Mouse (Mus musculus): Measurements from ENCODE around the gene Stat5a. TPM values are rescaled to one million over a fixed set of nuclear protein-coding genes. Genes with fewer than 3 reads are reported as not detected.

The Stat5a gene
- polyA plus RNA-seq, 1 experiment from 2014 or later, result 6.0 TPM

DNA sequence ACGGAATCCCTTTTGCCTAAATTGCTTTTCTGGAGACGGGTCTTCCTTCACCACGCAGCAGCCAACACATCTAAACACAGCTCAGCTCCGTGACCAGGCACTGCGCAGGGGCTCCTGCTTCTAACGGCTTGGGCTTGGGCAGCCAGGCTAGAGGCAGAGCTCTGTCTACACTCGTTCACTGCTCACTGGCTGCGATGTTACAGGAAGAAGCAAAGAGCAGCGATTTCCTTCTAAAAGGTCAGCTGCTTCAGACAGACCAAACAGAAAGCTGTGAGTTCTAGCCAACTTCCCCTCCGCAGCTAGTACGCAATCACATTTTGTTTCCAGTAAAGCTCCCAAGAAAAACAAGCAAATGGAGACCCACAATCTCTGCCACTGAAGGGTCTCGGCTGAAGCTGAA, 36.8 kb upstream of the Stat5a start:
- Histone ChIP-seq H3K4me3 (ENCODE audit: low read depth, low read length) (peak overlapping the region; percentile 35), H3K9ac (replicated peaks) (peak overlapping the region; percentile 50), H3K36me3 (replicated peaks; ENCODE audit: insufficient read depth, low read length) (0 out of 2 replicates have a peak, but pooled peaks cover 2% of the 10 kb centered on the region), H3K27ac (ENCODE audit: low read depth) (peak overlapping the region; percentile 85), H3K9me3 (ENCODE audit: low read length) (no peaks in the 10 kb centered on the region), H3K27me3 (ENCODE audit: insufficient read depth, low read length) (no peaks in the 10 kb centered on the region), H3K4me2 (ENCODE audit: low read depth, low read length) (peak overlapping the region; percentile 65), H3K4me1 (ENCODE audit: insufficient read depth) (peaks cover 72% of the 10 kb centered on the region)
- ATAC-seq (peak; percentile 48), DNase-seq (peak; percentile 58)
- 16% methylated on average over 12 of the region's 12 CpGs for WGBS (ENCODE audit: insufficient replicate concordance)
- TF ChIP-seq EP300 (IDR thresholded peaks at IDR 0.05; ENCODE audit: low read depth), result no peak
- TF ChIP-seq CTCF (IDR thresholded peaks at IDR 0.05; ENCODE audit: low read depth), result no peak

DNA sequence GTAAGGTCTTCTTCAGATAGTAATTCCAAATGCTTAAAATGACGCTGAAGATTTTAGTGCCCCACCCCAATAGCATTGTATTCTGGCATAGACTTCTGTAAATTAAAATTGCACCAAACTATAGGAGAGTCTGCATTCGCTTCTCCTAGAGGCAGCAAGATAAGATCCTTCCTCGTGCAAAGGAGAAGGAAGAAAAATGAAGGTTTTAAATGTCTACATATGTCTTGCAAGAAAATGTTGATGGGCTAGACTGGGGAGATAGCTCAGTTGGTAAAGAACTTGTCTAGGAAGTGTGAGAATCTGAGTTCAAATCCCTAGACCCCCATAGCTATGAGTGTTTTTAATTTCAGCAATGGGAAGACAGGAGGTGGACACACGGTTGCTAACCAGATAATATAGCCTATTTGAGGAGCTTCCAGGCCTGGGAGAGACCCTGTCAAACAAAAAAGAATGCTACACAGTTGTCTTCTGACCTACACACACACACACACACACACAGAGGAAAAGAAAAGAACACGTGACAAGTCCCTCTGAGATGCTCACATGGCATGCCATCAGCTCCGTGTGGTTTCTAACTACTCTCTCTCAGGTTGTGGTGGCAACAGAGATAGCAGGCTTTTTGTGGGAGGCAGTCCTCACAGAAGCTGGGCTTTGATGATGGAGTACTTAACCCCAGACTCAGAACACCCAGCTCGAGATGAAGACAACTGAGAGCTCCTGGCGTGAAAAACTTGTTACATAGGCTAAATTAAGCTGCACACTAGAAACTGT, 35.4 kb upstream of the Stat5a start:
- no peak for DNase-seq

GRCm38 (mm10) chr11:100824496-100824895, 34.7 kb upstream of the Stat5a start:
- ATAC-seq (no peak), DNase-seq (no peak)
- no peaks in the 10 kb centered on the region for H3K9me3 ChIP-seq (ENCODE audit: low read length)
- no peak overlapping the region for H3K4me3 ChIP-seq (ENCODE audit: low read depth, low read length)
- TF ChIP-seq CTCF (IDR thresholded peaks at IDR 0.05; ENCODE audit: low read depth), result no peak
- no peak for TF ChIP-seq EP300 (IDR thresholded peaks at IDR 0.05; ENCODE audit: low read depth)
- 65% methylated on average over 7 of the region's 7 CpGs for WGBS (ENCODE audit: insufficient replicate concordance)
- H3K9ac ChIP-seq (replicated peaks), result no peak overlapping the region
- 0 out of 2 replicates have a peak, but pooled peaks cover 4% of the 10 kb centered on the region for H3K36me3 ChIP-seq (replicated peaks; ENCODE audit: insufficient read depth, low read length)
- H3K27ac ChIP-seq (ENCODE audit: low read depth), result no peak overlapping the region
- no peak overlapping the region for H3K4me2 ChIP-seq (ENCODE audit: low read depth, low read length)
- H3K4me1 ChIP-seq (ENCODE audit: insufficient read depth), result peaks cover 71% of the 10 kb centered on the region
- H3K27me3 ChIP-seq (ENCODE audit: insufficient read depth, low read length), result no peaks in the 10 kb centered on the region

More for the DNA sequence above, 35.4 kb upstream of the Stat5a start:
- Histone ChIP-seq H3K9me3 (ENCODE audit: low read length) (no peaks in the 10 kb centered on the region), H3K36me3 (replicated peaks; ENCODE audit: insufficient read depth, low read length) (0 out of 2 replicates have a peak, but pooled peaks cover 4% of the 10 kb centered on the region), H3K4me2 (ENCODE audit: low read depth, low read length) (no peak overlapping the region), H3K4me3 (ENCODE audit: low read depth, low read length) (no peak overlapping the region), H3K9ac (replicated peaks) (no peak overlapping the region), H3K27ac (ENCODE audit: low read depth) (no peak overlapping the region), H3K27me3 (ENCODE audit: insufficient read depth, low read length) (no peaks in the 10 kb centered on the region), H3K4me1 (ENCODE audit: insufficient read depth) (peaks cover 66% of the 10 kb centered on the region)
- TF ChIP-seq CTCF (IDR thresholded peaks at IDR 0.05; ENCODE audit: low read depth) (no peak), EP300 (IDR thresholded peaks at IDR 0.05; ENCODE audit: low read depth) (no peak)
- 44% methylated on average over 8 of the region's 8 CpGs for WGBS (ENCODE audit: insufficient replicate concordance)
- peak; percentile 16; the same call in 1 of the 2 replicates for ATAC-seq

DNA sequence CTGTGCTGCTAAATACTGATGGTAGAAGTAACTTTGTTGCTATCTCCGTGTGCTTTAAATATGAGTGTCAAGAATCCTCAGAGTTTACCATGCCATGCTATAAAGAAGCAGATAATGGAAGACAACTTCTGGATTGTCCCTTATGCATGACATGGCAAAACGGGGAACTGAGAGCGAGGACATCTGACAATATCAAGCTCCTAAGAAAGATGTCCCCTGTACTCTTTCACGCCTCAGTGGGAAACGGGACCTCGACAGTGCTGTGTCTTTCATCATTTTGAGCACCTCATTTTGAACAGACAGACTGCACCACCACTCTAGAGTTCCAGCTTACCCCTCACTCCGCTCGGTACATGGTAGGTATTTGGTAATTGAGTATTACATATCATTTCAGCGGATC, 33.7 kb upstream of the Stat5a start:
- Histone ChIP-seq H3K4me3 (ENCODE audit: low read depth, low read length) (no peak overlapping the region), H3K27ac (ENCODE audit: low read depth) (no peak overlapping the region), H3K4me2 (ENCODE audit: low read depth, low read length) (no peak overlapping the region), H3K9me3 (ENCODE audit: low read length) (no peaks in the 10 kb centered on the region), H3K27me3 (ENCODE audit: insufficient read depth, low read length) (no peaks in the 10 kb centered on the region), H3K36me3 (replicated peaks; ENCODE audit: insufficient read depth, low read length) (0 out of 2 replicates have a peak, but pooled peaks cover 4% of the 10 kb centered on the region), H3K4me1 (ENCODE audit: insufficient read depth) (peaks cover 73% of the 10 kb centered on the region), H3K9ac (replicated peaks) (no peak overlapping the region)
- TF ChIP-seq EP300 (IDR thresholded peaks at IDR 0.05; ENCODE audit: low read depth), result no peak
- no peak for TF ChIP-seq CTCF (IDR thresholded peaks at IDR 0.05; ENCODE audit: low read depth)
- no peak for DNase-seq
- WGBS (ENCODE audit: insufficient replicate concordance), result 68% methylated on average over 9 of the region's 9 CpGs
- no peak for ATAC-seq

DNA sequence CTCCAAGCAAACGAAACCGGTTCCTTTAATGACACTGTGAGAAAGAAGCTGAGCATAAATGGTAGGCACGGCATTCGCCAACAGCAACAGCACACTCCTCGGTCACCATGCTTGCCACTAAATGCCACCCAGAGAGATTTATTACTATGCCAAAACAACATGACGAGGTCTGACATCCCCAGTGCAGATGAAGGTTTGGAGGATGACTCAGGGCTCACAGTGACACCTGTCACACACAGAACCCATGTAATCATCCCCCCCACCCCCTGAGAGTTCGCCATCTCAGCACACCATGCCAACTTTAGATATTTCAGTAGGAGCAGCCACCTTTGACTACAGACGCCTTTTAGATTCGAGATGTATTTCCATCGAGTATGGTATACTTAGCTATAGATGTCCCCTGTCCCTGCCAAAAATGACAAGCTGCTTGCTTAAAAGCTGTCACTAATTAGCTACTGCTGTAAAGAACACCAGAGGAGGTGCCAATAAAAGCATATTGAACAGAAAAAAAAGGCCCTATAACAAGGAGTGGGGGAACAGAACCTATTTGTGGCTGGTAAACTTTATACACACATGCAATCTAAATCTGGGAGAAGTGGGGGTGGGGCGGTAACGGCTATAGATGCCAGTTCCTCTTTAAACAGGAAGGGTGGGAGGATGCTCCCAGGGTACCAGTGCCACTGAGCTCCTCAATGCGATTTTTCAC, 32.8 kb upstream of the Stat5a start:
- Histone ChIP-seq H3K27ac (ENCODE audit: low read depth) (peak overlapping the region; percentile 24; the same call in 1 of the 2 replicates), H3K36me3 (replicated peaks; ENCODE audit: insufficient read depth, low read length) (0 out of 2 replicates have a peak, but pooled peaks cover 4% of the 10 kb centered on the region), H3K4me3 (ENCODE audit: low read depth, low read length) (no peak overlapping the region), H3K4me1 (ENCODE audit: insufficient read depth) (peaks cover 82% of the 10 kb centered on the region), H3K9me3 (ENCODE audit: low read length) (no peaks in the 10 kb centered on the region), H3K4me2 (ENCODE audit: low read depth, low read length) (peak overlapping the region; percentile 36), H3K27me3 (ENCODE audit: insufficient read depth, low read length) (no peaks in the 10 kb centered on the region), H3K9ac (replicated peaks) (no peak overlapping the region)
- WGBS (ENCODE audit: insufficient replicate concordance), result 56% methylated on average over 13 of the region's 13 CpGs
- DNase-seq (peak; percentile 56), ATAC-seq (no peak)
- no peak for TF ChIP-seq EP300 (IDR thresholded peaks at IDR 0.05; ENCODE audit: low read depth)
- no peak for TF ChIP-seq CTCF (IDR thresholded peaks at IDR 0.05; ENCODE audit: low read depth)

- H3K9me3 ChIP-seq (ENCODE audit: low read length), result no peaks in the 10 kb centered on the region
- H3K27ac ChIP-seq (ENCODE audit: low read depth), result peak overlapping the region; percentile 75
- 0 out of 2 replicates have a peak overlapping the region, but pooled peaks have one; percentile 2 for H3K9ac ChIP-seq (replicated peaks)
- H3K4me3 ChIP-seq (ENCODE audit: low read depth, low read length), result no peak overlapping the region
- no peaks in the 10 kb centered on the region for H3K27me3 ChIP-seq (ENCODE audit: insufficient read depth, low read length)
- DNase-seq (peak; percentile 57), ATAC-seq (peak; percentile 73)
- peak; percentile 23; the same call in 1 of the 2 replicates for TF ChIP-seq CTCF (IDR thresholded peaks at IDR 0.05; ENCODE audit: low read depth)
- no peak for TF ChIP-seq EP300 (IDR thresholded peaks at IDR 0.05; ENCODE audit: low read depth)
- peak overlapping the region; percentile 31; the same call in 1 of the 2 replicates for H3K4me2 ChIP-seq (ENCODE audit: low read depth, low read length)
- 25% methylated on average over 10 of the region's 10 CpGs for WGBS (ENCODE audit: insufficient replicate concordance)
- peaks cover 75% of the 10 kb centered on the region for H3K4me1 ChIP-seq (ENCODE audit: insufficient read depth)
- H3K36me3 ChIP-seq (replicated peaks; ENCODE audit: insufficient read depth, low read length), result 0 out of 2 replicates have a peak, but pooled peaks cover 4% of the 10 kb centered on the region
Observed at GRCm38 (mm10) chr11:100828676-100829151, 30.4 kb upstream of the Stat5a start.
